Mouse (Mus musculus): ENCODE results near the gene Pold1. TPM values are rescaled to one million over a fixed set of nuclear protein-coding genes. Genes with fewer than 3 reads are reported as not detected.
A peak's percentile ranks its signal among the peaks of the same experiment; 100 is the strongest.

Pold1 gene
- total RNA-seq, 1 experiment: 108 TPM

GRCm38 (mm10) chr7:44523056-44523455, 25.6 kb downstream of the Pold1 start:
- H3K27ac ChIP-seq (ENCODE audit: insufficient read depth, low read depth, low read length, poor library complexity, severe bottlenecking): no peak overlapping the region
- TF ChIP-seq HCFC1 (IDR thresholded peaks at IDR 0.05; ENCODE audit: borderline replicate concordance, insufficient read depth, low read length) (no peak), CHD2 (IDR thresholded peaks at IDR 0.05; ENCODE audit: low read depth, low read length) (no peak), ZNF384 (IDR thresholded peaks at IDR 0.05; ENCODE audit: low read depth, low read length) (no peak), MAFK (IDR thresholded peaks at IDR 0.05; ENCODE audit: insufficient read depth, low read depth, low read length) (no peak), ZC3H11A (IDR thresholded peaks at IDR 0.05; ENCODE audit: borderline replicate concordance, low read depth, low read length) (no peak)
- H3K9me3 ChIP-seq (ENCODE audit: control insufficient read depth, insufficient read depth, low read depth, low read length): no peaks in the 10 kb centered on the region
- peaks cover 3 to 27% of the 10 kb centered on the region in 2 experiments; a peak in 2 of 4 replicates for H3K4me1 ChIP-seq (ENCODE audit: control insufficient read depth in 2 of 2, insufficient read depth in 2 of 2, low read length in 2 of 2, poor library complexity in 1 of 2)
- H3K36me3 ChIP-seq (ENCODE audit: control insufficient read depth, insufficient read depth, low read length, poor library complexity, severe bottlenecking): no peaks in the 10 kb centered on the region
- DNase-seq (ENCODE audit: low read depth, low spot score): no peak
- H3K9ac ChIP-seq (ENCODE audit: insufficient read depth, low read depth, low read length, poor library complexity, severe bottlenecking): no peak overlapping the region
- no peak overlapping the region for H3K4me3 ChIP-seq (ENCODE audit: insufficient read depth in 1 of 2, low read depth in 1 of 2, low read length in 2 of 2, poor library complexity in 1 of 2, severe bottlenecking in 1 of 2)
- in situ Hi-C loops (cut with MboI; ENCODE audit: low sequenced_read_pairs in 2 of 2, unreplicated experiment in 2 of 2): no loop called here

- peak overlapping the region; percentile 75 for H3K9ac ChIP-seq (ENCODE audit: insufficient read depth, low read depth, low read length, poor library complexity, severe bottlenecking)
- peaks cover 0 to 17% of the 10 kb centered on the region in 2 experiments; a peak in 2 of 4 replicates for H3K4me1 ChIP-seq (ENCODE audit: control insufficient read depth in 2 of 2, insufficient read depth in 2 of 2, low read length in 2 of 2, poor library complexity in 1 of 2)
- no peaks in the 10 kb centered on the region for H3K36me3 ChIP-seq (ENCODE audit: control insufficient read depth, insufficient read depth, low read length, poor library complexity, severe bottlenecking)
- no peaks in the 10 kb centered on the region for H3K9me3 ChIP-seq (ENCODE audit: control insufficient read depth, insufficient read depth, low read depth, low read length)
- no peak overlapping the region; the same call in 1 of the 2 replicates for H3K27ac ChIP-seq (ENCODE audit: insufficient read depth, low read depth, low read length, poor library complexity, severe bottlenecking)
- peak overlapping the region; percentile 76 to 81 for H3K4me3 ChIP-seq (ENCODE audit: insufficient read depth in 1 of 2, low read depth in 1 of 2, low read length in 2 of 2, poor library complexity in 1 of 2, severe bottlenecking in 1 of 2)
- peak; percentile 63; the same call in 1 of the 2 replicates for TF ChIP-seq ZC3H11A (IDR thresholded peaks at IDR 0.05; ENCODE audit: borderline replicate concordance, low read depth, low read length)
- no peak for TF ChIP-seq HCFC1 (IDR thresholded peaks at IDR 0.05; ENCODE audit: borderline replicate concordance, insufficient read depth, low read length)
- TF ChIP-seq ZNF384 (IDR thresholded peaks at IDR 0.05; ENCODE audit: low read depth, low read length): no peak
- TF ChIP-seq CHD2 (IDR thresholded peaks at IDR 0.05; ENCODE audit: low read depth, low read length): no peak
- DNase-seq (ENCODE audit: low read depth, low spot score): peak; percentile 62
- in situ Hi-C loops (cut with MboI; ENCODE audit: low sequenced_read_pairs in 2 of 2, unreplicated experiment in 2 of 2): no loop called here
Observed at GRCm38 (mm10) chr7:44521710-44522109, 26.9 kb downstream of the Pold1 start.

DNA sequence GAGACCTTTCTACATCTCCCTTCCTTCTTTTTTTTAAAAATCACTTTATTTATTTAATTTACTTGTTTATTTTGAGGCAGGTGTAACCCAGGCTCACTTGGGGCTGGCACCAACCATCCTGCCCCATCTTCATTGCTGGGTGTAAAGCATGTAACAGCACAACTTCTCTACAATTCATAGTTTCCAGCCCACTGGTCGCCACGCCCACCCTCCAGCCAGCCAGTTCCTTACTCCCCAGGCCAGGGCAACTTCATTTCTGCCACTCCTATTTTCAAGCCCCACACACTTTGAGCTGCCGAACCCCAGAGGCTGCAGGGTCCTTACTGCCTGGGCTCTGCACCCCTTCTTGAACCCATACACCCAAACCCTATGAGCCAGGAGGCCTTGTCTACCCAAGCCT, 27.7 kb downstream of the Pold1 start:
- no peak for DNase-seq (ENCODE audit: low read depth, low spot score)
- H3K9me3 ChIP-seq (ENCODE audit: control insufficient read depth, insufficient read depth, low read depth, low read length): no peaks in the 10 kb centered on the region
- H3K9ac ChIP-seq (ENCODE audit: insufficient read depth, low read depth, low read length, poor library complexity, severe bottlenecking): no peak overlapping the region
- TF ChIP-seq HCFC1 (IDR thresholded peaks at IDR 0.05; ENCODE audit: borderline replicate concordance, insufficient read depth, low read length) (no peak), ZC3H11A (IDR thresholded peaks at IDR 0.05; ENCODE audit: borderline replicate concordance, low read depth, low read length) (no peak), CHD2 (IDR thresholded peaks at IDR 0.05; ENCODE audit: low read depth, low read length) (no peak), ZNF384 (IDR thresholded peaks at IDR 0.05; ENCODE audit: low read depth, low read length) (no peak), MAFK (IDR thresholded peaks at IDR 0.05; ENCODE audit: insufficient read depth, low read depth, low read length) (no peak)
- H3K4me1 ChIP-seq (ENCODE audit: control insufficient read depth in 2 of 2, insufficient read depth in 2 of 2, low read length in 2 of 2, poor library complexity in 1 of 2): peaks cover 0 to 14% of the 10 kb centered on the region in 2 experiments; a peak in 2 of 4 replicates
- in situ Hi-C loops (cut with MboI; ENCODE audit: low sequenced_read_pairs in 2 of 2, unreplicated experiment in 2 of 2): no loop called here
- H3K4me3 ChIP-seq (ENCODE audit: insufficient read depth in 1 of 2, low read depth in 1 of 2, low read length in 2 of 2, poor library complexity in 1 of 2, severe bottlenecking in 1 of 2): no peak overlapping the region
- no peak overlapping the region for H3K27ac ChIP-seq (ENCODE audit: insufficient read depth, low read depth, low read length, poor library complexity, severe bottlenecking)
- no peaks in the 10 kb centered on the region for H3K36me3 ChIP-seq (ENCODE audit: control insufficient read depth, insufficient read depth, low read length, poor library complexity, severe bottlenecking)

GRCm38 (mm10) chr7:44519240-44519913, 29.3 kb downstream of the Pold1 start:
- H3K36me3 ChIP-seq (ENCODE audit: control insufficient read depth, insufficient read depth, low read length, poor library complexity, severe bottlenecking): no peaks in the 10 kb centered on the region
- peak; percentile 69 for DNase-seq (ENCODE audit: low read depth, low spot score)
- TF ChIP-seq CHD2 (IDR thresholded peaks at IDR 0.05; ENCODE audit: low read depth, low read length) (no peak), ZC3H11A (IDR thresholded peaks at IDR 0.05; ENCODE audit: borderline replicate concordance, low read depth, low read length) (peak; percentile 31; the same call in 1 of the 2 replicates)
- in situ Hi-C loops (cut with MboI; ENCODE audit: low sequenced_read_pairs in 2 of 2, unreplicated experiment in 2 of 2): no loop called here
- H3K9me3 ChIP-seq (ENCODE audit: control insufficient read depth, insufficient read depth, low read depth, low read length): no peaks in the 10 kb centered on the region
- H3K27ac ChIP-seq (ENCODE audit: insufficient read depth, low read depth, low read length, poor library complexity, severe bottlenecking): no peak overlapping the region
- no peak overlapping the region for H3K9ac ChIP-seq (ENCODE audit: insufficient read depth, low read depth, low read length, poor library complexity, severe bottlenecking)
- peaks cover 0 to 11% of the 10 kb centered on the region in 2 experiments; a peak in 2 of 4 replicates for H3K4me1 ChIP-seq (ENCODE audit: control insufficient read depth in 2 of 2, insufficient read depth in 2 of 2, low read length in 2 of 2, poor library complexity in 1 of 2)
- H3K4me3 ChIP-seq (ENCODE audit: insufficient read depth in 1 of 2, low read depth in 1 of 2, low read length in 2 of 2, poor library complexity in 1 of 2, severe bottlenecking in 1 of 2): no peak overlapping the region
